Mouse (Mus musculus) layer of hippocampus, postnatal 25 days (tissue): ENCODE results near the gene Gm13283. TPM values are rescaled to one million over a fixed set of nuclear protein-coding genes. Genes with fewer than 3 reads are reported as not detected.
A peak's percentile ranks its signal among the peaks of the same experiment; 100 is the strongest.
"Not testable (repeated sequence)": the region's sequence is repeated elsewhere in the genome, so short reads cannot be mapped to it uniquely, and the experiment has no call there.

Experiments
- DNase-seq, 2 experiments: peaks; one replicate each; pipeline ENCODE4 v3.0.0; 2022; ENCODE audit warnings: mixed read lengths in 2 of 2, low spot score in 1 of 2; ENCODE audit errors: extremely low spot score in 1 of 2
- total RNA-seq, 2 experiments: library from RNA; stranded (reverse); gene quantifications; 2 replicates each; pipeline ENCODE4 v1.2.3; 2021

Gm13283 gene
- total RNA-seq, result not detected

GRCm38 (mm10) chr4:88759610-88760268 lies at the start of gene Gm13283:
Gm13283 (plus strand) TSS chr4:88760119.
- DNase-seq, result peak; percentile 12 to 16

DNA sequence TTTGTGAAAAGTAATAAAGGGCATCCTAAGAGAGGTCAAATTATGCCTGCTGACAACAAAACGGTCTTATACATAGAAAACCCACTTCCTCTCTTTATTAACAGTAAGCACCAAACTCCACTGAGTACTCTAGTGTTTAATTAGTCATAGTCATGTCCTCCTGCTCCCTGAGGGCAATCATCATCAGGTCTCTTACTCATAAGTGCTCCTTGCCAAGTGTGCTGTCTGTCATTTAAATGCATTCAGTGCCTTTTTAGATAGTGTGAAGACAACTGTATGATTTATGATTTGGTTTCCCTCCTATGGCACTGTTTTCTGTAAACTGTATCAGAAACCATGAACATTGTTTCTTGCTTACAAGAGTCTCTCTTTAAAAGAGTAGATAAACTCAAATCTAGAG lies 45.6 kb upstream of the Gm13283 start:
- no peak for DNase-seq

DNA sequence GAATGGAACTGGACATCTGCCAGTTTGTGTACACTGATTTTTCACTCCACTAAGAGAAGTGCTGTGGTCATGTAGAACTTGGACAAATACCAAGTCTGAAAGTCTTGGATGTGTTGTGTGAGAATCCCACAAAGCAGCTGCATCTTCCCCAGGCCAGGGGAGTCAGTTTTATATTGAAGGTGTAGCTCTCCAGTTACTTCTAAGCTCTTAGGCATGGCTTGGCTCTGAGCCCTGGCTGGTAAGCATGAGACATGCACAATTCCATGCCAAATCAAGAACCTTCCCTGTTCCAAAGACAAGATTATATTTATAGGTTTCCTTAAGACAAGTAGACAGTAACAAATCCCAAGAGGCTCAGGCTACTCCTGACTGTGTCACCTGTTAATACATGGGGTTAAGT lies 44.9 kb upstream of the Gm13283 start:
- DNase-seq, result no peak

- no peak for DNase-seq
Observed at GRCm38 (mm10) chr4:88718715-88719114, 41.2 kb upstream of the Gm13283 start.

DNA sequence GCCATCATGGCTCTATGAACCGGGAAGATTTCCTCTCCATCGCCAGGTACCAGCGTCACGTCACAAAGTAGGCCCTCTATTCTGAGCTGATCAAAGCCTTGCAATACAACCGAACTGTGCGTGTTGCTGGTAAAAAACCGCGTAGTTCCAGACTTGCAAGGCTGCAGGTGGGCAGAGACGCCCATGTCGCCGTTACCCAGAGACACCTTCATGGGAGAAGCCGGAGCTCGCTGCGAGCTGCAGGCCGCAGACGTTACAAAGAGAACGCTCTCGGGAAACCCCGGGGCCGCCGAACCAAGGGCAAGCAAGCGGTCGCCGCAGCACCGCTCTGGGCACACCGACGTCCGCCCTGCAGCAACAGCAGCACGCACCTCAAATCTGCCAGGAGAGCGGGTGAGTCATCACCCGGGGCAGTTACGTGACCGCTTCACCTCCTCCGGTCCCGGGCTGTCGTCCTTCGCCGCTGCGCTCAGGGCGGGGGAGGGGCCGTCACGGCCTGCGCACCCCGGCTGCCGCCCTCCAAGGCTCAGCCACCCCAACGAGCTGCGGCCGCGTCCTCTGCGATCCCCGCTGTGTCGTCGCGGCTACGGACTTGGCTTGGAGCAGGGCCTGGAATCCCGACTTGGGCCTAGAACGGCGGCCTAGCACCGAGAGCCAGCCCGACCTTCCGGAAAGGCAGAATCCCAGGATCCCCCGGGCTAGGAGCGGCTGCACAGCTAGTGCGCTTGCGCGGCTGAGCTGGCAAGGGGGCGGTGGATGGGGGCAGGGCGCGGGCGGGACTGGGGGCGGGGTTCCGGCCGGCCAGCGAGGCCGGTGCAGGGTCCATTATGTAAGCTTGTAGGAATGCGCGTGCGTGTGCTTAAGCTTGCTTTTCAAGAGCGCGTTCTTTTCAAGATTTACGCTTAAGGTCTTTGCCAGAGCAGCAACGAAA lies 37.9 kb upstream of the Gm13283 start, which contains the start of the genes Gm26566 and Klhl9:
Gene Gm26566 (plus strand): TSS at position 15 of the 931 bp plus-strand sequence.
Gene Klhl9 (minus strand): TSS at position 675 of the 931 bp plus-strand sequence.
- DNase-seq, result peak; percentile 83 to 89

DNA sequence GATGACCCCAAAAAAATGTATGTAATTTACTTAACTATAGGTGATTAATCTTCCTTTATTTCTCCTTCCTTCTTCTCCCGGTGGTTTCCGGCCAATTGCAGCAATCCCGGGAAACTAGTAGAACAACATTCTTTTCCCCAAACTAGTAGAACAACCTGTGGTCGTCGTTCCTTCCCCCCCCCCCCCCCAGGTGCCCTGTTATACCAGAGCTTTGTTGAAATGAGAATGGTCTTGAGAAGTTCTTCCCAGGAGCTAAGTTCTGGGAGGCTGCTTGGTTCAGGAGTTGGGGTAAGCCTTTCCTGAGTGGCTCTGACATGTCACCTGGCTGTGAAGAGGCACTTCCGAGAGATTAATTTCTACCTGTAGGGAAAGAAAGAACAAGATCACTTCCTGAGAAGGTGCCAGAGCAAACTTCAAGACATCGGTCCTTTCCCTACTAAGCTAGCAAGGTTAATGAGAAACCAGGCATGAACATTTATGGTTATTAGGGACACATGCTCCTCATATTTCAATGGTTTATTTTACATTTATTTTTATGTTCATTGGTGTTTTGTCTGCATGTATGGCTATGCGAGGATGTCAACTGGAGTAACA lies 36.3 kb upstream of the Gm13283 start:
- DNase-seq, result no peak

DNA sequence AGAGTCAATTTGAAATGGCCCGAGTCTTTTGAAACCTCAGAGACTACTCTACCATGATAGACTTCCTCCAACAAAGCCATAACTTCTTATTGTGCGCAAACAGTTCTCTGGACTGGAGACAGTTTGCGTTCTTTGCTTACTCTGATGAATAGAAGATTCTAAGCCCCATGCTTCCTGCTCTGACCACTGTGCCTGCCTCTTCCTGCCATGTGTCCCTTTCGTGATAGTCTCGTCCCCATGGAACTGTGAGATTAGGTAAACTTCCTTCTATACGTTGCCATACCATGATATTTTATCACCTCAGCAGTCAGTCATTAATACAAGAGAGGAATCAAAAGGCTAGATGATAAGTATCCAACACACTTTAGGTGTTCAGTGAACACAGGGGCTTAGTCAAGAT lies 33.2 kb upstream of the Gm13283 start:
- DNase-seq, result no peak

GRCm38 (mm10) chr4:88727324-88727723 lies 32.6 kb upstream of the Gm13283 start:
- DNase-seq, result peak in 1 of 2 experiments; percentile 9

- peak; percentile 36 to 76 for DNase-seq
Observed at GRCm38 (mm10) chr4:88738480-88738879, 21.4 kb upstream of the Gm13283 start.

DNA sequence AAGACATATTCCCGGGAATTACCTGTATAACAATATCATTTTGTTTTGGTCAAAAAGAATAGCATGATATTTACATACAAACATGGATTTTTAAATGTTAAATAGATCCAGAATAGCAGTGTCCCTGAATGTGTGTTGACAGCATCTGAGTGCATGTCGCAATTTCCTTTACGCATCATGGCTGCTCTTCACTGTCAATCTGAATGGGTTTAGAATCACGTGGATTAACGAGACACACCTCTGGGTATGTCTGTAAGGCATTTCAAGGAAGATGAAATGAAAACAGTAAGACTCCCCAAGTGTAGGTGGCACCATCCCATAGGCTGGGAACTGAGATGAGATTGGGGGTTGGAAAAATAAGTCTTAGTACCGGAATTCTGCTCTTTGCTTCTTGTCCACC lies 20.9 kb upstream of the Gm13283 start:
- no peak for DNase-seq

DNA sequence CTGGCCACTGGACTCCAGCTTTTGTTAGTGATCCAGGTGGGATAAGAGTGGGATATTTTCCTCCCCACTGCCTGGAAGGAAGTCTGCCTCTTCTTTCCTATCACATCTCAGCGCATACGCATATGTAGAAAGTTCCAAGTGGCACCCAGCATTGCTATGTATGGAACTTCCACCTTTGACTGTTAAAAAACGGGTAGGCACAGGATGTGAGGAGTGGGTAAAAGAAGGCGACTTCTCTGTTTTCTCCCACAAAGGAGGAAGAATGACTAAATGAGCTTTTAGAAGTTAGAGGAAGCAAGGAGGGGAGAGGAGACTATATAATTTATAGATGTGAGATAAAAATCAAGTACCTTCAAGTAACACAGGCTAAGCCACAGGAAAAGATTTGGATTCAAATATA lies 18.5 kb upstream of the Gm13283 start:
- DNase-seq, result no peak

- no peak for DNase-seq
Observed at GRCm38 (mm10) chr4:88742771-88743371, 17.0 kb upstream of the Gm13283 start.

DNA sequence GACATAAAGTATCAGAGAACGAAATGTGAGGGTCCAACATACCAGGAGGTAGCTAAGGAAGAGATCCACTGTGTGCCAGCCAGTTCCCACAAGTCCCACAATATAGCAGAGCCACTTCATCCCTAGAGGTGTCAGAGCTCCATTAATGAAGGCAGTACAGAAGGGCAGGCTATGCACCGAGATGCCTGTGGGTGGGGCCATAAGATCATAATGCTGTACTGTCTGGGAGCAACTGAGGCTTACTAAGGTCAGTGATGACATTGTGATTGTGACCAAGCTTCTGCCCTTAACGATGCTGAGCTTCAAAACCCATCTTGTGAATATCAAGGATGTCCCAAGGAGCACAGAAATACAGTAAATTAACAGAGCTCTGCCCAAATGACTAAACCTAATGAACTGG lies 15.7 kb upstream of the Gm13283 start:
- DNase-seq, result no peak

GRCm38 (mm10) chr4:88749926-88750325 lies 10.0 kb upstream of the Gm13283 start:
- DNase-seq, result no peak

DNA sequence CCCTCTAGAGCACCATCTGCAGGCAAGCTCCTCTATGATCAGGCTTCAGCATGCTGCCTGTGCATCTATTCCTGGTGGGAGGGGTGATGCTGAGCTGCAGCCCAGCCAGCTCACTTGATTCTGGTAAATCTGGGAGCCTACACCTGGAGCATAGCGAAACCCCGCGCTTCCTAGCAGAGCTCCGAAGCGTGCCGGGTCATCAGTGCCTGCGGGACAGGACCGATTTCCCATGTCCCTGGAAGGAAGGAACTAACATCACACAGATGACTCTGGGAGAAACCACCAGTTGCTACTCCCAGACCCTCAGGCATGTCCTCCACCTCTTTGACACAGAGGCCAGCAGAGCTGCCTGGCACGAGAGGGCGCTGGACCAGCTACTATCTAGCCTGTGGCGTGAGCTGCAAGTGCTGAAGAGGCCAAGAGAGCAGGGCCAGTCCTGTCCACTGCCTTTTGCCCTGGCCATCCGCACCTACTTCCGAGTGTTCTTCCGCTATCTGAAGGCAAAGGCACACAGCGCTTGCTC lies 5.0 kb upstream of the Gm13283 start, which contains the start of gene Gm13271:
Gene Gm13271 (plus strand): TSS at position 51 of the 523 bp plus-strand sequence.
- peak; percentile 64 to 77 for DNase-seq

GRCm38 (mm10) chr4:88756581-88757513 lies 3.1 kb upstream of the Gm13283 start:
- DNase-seq, result not testable (repeated sequence)

GRCm38 (mm10) chr4:88757628-88758031 lies 2.3 kb upstream of the Gm13283 start:
- DNase-seq, result peak; percentile 81 to 99

- DNase-seq, result not testable (repeated sequence)
Observed at GRCm38 (mm10) chr4:88758751-88759150, 1.2 kb upstream of the Gm13283 start.

DNA sequence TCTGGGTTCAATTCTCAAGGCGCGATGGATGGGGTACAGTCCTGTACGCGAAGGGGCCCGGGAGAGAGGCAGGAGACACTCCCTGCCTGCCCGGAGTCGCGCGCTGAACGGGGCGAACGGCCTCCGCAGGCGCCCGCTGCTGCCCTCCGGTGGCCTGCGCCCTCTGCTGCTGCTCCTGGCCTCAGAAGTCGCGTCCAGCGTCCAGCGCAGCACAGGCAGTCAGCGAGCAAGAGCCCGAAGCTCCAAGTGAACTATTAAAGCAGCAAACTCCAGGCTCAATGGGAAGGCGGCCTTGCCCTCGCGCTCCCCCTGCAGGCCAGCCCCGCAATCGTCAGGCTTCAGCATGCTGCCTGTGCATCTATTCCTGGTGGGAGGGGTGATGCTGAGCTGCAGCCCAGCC lies 512 bp downstream of the Gm13283 start:
- DNase-seq, result peak; percentile 25 to 34
